Mouse (Mus musculus) layer of hippocampus, postnatal 14 days (tissue): ENCODE results near the gene D930048N14Rik. TPM values are rescaled to one million over a fixed set of nuclear protein-coding genes. Genes with fewer than 3 reads are reported as not detected.
"Not testable (repeated sequence)": the region's sequence is repeated elsewhere in the genome, so short reads cannot be mapped to it uniquely, and the experiment has no call there.

ENCODE experiments used
- DNase-seq, 2 experiments: peaks; one replicate each; pipeline ENCODE4 v3.0.0; 2021 to 2022; ENCODE audit warnings: low spot score in 2 of 2, mixed read lengths in 1 of 2
- total RNA-seq, 2 experiments: library from RNA; stranded (reverse); gene quantifications; 2 replicates each; pipeline ENCODE4 v1.2.3; 2021

The D930048N14Rik gene
- total RNA-seq, 2 experiments from 2014 or later, result 0.88 to 1.3 TPM

DNA sequence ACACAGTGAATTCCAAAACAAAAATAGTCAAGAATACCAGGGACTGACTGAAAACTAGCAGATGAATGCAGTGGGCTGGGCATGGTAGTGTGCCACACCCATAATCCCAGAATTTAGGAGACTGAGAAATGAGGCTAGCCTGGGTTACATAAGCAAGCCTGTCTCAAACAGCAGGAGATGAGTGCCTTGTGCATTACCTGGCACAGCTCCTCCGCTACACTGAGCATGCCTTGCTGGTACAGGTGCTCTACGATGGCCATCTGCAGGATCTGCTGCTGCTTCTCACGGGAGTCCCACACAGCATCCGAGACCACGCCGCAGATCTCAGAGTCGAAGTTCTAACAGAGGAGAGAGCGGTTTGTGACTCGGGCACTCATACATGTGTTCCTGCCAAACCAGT is 23.3 kb upstream of the D930048N14Rik start:
- no peak for DNase-seq

DNA sequence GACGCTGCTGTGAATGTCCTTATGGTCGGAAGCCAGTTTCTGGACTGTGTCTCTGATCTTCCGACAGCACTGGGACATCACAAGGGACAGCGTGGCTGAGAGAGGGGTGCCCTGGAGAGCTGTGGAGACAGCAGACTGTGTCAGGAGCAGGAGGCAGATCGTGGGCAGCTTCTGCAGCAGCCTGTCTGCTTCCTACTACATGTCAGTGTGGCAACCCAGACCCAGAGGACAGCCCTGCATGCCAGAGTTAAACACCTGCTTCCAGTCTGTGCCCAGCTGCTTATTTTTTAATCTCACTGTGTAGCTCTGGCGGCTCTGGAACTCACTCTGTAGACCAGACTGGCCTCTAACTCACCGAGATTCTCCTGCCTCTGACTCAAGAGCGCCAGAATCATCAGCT is 22.8 kb upstream of the D930048N14Rik start:
- no peak for DNase-seq

DNA sequence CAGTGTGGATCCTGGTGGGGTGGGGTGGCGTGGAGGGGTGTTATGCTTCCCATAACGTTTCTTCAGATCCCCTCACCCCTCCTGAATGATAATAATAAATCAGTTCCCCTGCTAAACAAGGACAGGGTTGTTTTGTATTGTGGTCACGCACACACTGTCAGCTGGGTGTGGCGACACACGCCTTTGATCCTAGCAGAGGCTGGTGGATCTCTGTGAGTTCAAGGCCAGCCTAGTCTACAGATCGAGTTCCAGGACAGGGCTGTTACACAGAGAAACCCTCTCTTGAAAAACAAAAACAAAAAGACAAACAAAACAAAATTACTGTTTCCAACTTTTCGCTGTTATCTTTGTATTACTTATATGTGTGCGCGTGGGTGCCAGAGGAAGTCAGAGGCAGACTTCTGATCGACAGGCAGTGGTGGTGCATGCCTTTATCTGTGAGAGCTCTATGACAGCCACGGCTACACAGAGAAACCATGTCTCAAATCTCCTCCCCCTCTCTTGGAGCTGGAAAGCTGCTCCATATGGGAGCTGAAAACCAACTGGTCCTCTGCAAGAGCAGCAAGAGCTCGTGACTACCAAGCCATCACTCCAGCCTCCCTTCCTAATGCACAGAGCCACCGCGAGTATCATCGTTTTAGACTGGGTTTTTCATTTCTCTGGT is 21.0 kb upstream of the D930048N14Rik start:
- peak in 1 of 2 experiments; percentile 74 for DNase-seq

DNA sequence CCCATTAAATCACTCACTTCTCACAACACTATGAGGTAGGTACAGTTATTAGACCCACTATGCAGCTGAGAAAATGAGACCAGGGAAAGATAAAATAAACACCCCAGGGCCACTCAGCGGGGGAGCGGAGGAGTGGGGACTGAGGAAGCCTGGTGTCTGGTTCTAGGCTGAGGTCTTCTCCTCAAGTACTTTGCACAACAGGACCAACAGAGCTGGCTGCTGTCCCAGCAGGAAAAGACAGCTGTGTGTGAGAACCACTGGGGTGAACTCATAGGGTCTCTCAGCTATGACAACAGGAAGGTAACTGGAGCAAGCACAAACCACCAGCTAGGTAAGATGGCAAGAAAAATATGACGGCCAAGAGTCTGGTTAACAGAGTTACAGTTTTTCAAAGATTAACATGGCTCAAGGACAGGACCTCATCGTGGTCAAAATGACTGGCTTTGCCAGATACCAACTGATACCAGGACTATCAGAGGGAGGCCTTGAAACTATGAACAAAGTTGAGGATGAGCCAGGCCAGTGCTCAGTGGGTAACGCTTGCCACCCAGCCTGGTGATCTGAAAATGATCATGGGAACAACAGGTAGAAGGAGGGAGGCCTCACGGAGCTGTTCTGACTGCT is 18.5 kb upstream of the D930048N14Rik start:
- no peak for DNase-seq

DNA sequence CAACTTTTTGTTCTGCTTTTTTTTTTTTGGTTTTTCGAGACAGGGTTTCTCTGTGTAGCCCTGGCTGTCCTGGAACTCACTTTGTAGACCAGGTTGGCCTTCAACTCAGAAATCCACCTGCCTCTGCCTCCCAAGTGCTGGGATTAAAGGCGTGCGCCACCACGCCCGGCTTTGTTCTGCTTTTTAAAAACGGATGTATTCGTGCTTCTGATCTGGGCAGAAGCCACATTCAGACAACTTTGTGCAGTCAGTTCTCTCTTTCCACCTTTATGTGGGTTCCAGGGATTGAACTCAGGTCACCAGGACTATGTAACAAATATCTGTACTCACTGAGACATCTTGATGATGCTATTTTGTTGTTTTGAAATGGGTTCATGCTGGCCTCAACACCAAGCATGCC is 17.6 kb upstream of the D930048N14Rik start:
- not testable (repeated sequence) for DNase-seq

DNA sequence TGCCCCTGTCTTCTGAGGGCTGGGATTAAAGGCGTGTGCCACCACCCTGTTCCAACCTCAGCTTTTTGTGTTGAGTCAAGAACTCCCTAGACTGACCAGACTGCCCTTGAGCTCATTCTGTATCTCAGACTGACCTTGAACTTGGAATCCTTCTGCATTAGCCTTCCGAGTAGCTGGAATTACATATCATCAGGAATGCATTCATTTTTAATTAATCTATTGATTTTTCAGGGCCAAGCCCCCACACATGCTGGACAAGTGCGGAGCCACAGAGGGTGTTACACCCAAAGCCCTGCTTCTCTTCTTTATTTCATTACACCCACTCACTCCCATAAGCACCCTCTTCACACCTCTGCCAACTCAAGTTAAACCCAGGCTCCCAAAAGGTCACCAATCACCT is 17.0 kb upstream of the D930048N14Rik start:
- DNase-seq, result no peak

DNA sequence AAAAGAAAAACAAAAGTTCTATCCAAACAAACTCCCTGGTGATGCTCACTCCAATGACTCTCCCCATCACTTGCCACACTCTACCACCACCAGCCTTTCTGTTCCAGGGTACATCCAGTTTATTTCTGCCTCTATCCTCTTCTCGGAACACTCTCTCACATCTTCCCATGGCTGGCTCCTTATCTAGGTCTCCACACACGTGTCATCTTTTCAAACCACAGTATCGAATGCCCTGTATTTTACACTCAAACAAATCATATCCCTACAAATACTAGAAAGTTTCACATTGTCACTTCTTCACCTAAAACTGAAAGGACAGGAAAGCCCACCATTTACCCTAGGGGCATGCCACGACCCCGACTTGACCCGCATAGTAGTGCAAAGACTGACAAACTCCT is 15.6 kb upstream of the D930048N14Rik start:
- DNase-seq, result no peak

DNA sequence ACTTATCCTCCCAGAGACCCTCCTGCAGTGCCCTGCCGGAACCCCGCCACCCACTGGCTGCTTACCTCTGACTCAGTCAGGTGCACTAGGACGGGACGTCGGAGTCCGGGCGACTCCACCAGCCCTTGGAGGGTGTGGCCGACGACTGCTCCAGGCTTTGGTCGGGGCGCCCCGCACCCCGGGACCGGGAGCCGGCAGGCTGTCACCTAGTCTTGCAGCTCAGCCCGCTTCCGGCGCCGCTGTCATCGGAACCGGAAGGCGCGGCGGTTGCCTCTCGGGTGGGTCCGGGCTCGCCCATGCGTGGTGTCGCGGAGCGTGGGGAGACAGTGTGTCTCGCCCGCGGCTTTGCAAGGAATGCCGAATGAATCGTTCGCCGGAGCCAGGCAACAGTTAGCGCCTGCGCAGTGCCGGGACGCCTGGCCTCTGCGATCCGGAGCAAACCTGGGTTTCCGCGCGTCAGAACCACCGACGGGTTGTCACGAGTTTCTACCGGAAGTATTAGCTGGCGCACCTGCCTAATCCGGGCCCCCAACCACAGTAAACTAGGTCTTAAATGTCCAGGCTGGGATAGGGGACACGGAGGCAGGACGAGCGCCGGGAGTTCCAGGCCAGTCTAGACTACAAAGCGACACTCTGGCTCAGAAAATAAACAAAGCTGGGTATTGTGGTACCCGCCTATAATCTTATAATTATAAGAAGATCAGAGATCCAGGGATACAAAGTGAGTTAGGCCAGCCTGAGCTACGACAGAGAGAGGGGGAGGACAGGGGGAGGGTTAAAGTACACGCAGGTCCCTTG is 15.0 kb upstream of the D930048N14Rik start, which contains the start of gene Rmnd5b:
Rmnd5b (minus strand) TSS at position 372 of the 798 bp plus-strand sequence.
- DNase-seq, result peak; percentile 94 to 95

DNA sequence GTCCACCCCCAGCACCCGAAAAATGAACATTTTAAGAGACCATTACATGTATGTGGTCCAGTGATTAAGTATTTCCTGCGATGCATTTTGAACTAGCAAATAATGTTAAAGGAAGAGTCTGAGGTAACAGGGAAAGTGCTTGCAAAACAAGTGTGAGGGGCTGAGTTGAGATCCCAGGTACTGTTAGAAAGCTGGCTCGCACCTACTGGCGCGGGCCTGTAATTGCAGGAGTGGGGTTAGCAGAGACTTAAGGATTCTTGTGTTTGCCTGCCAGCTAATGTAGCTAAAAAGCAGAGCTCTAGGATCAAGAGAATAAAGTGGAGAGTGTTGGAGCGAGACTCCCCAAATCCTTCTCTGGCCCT is 14.4 kb upstream of the D930048N14Rik start:
- peak in 1 of 2 experiments; percentile 51 for DNase-seq

DNA sequence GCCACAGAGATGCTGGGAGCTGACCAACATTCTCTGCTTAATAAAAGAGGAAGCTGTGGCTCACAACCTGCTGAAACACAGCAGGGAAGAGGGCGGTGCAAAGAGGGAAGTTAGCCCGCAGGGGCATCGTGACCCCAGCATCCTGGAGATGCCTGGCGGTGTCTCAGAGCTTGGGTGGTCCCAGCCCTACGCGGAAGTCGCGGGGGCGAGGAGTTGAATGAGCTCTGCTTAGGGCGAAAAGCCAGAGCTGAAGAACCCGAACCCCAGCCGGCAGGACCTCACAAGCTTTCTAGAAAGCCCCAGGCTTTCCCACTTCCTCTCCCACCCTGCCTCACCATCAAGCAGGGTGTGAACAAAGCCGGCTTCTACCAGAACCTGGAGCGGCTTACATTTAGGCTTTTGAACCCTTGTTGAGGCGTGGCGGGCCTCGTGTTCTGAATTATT is 12.8 kb upstream of the D930048N14Rik start:
- no peak for DNase-seq

DNA sequence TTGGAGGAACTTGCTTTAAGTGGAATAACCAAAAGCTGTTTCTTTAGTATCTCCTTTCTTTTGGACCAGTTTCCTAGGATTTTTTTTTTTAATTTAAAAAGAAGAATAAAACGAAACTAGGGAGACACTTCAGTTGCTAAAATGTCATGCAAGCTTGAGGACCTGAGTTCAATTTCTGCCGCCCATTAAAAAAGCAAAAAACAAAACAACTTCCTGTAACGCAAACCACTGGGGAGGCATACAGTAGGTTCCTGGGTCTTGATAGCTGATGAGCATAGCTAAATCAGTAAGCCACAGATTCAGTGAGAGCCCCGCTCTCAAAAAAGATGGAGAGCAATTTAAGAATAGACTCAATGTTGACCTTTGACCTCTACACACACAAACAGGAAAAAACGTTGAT is 12.3 kb upstream of the D930048N14Rik start:
- no peak for DNase-seq

DNA sequence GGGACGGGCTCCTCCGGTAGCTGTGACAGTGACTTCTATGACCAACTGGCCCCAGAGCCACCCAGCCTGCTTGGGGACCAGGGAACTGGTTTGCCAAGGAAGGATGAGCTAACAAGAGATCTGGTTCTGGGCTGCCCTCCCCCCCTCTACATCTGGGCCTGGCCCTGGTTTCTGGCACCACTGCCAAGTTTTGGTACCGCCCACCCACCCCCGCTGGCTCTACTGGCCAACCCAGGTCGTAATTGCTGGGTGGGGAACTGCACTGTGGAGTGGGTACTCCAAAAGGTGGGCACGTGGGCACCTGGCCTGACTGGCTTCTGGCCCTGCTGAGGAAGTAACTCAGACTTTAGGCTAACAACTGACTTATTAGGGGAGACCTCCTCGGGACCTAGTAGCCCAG is 10.0 kb upstream of the D930048N14Rik start:
- no peak for DNase-seq

DNA sequence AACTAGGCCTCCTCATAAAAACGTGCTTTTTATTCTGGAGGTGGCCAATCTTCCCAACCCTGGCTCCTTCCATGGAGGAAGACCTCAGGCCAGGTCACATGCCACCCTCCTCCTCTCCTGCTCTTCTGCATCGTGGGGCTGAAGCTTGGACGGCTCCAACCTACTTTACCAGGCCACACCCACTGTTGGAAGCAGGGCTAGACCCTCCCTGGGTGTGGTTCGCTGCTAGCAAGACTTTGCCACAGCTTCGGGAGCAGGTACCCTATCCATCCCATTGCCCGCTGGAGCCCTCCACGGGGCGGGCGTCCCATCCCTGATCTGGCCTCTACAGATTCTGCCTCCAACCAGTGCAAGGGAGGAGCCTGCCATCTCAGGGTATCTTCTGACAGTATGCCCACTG is 7.6 kb upstream of the D930048N14Rik start:
- DNase-seq, result no peak

DNA sequence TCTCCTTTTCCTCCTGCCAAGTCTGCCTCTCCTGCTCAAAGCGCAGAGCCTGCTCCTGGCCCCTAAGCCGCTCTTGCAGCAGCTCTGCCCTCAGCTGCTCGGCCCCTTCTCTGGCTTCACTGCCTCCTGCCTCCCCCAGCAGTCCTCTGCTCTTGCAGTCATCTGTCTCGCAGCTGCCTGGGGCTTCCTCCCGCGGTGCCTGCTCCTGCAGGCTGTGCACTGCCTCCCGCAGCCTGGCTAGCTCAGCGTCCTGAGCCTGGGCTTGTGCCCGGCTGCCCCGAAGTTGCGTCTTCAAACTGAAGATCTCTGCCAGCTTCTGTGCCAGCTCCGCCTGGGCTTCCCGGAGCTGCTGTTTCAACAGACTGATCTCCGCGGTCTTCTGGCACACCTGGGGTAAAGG is 7.0 kb upstream of the D930048N14Rik start:
- DNase-seq, result no peak

DNA sequence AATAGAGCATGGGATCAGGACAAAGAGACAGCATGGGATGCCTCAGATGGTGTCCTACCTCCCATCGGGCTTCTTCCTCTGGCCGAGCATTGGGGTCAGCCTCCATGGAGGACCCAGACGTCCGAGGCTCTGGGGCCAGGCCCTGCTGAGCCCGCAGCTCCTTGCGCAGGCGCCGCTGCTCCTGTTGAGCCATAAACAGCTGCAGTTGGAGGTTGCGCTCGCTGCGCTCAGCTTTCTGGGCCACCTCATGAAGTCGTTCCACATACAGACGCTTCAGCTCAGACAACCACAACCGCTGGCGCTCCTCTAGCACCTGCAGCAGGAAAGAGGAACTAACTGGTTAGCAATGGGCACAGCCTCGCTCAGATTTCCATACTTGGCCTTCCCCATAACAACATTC is 6.5 kb upstream of the D930048N14Rik start:
- no peak for DNase-seq

DNA sequence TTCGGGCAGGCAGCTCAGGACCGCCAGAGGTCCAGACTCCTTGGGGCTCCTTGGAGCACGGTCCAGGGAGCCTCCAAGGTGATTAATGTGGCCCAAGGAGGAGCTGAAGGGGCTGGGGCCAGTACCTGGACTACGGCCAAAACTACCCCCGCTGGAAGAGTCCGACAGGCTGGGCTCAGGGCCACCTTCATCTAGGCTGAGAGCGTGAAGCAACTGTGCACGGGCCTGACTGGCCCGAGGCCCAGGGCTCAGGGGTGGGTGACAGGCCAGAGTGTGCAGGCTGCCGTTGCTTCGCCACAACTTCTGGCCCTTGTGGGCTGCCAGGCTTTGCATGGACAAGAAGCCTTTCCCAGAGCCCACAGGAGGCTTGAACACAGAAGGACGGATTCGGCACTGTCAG is 5.5 kb upstream of the D930048N14Rik start:
- no peak for DNase-seq

DNA sequence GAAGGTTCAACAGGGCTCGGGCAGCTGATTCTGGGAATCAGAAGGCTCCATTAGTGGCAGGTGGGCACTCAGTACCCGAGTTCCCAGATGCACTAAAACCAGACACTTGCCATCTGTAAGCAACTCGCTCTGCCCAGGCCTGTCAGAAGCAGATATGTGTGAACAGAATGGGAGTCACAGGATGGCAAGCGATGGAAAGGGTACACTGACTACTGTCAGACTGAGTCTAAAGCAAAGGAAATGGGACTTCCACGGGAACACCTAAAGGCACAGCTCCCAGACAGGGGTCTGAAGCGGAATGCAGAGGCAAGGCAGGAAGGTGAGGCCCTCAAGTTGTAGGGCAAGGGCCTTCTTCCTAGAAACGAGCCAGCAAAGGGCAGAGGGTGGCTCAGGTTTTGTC is 4.5 kb upstream of the D930048N14Rik start:
- DNase-seq, result no peak

DNA sequence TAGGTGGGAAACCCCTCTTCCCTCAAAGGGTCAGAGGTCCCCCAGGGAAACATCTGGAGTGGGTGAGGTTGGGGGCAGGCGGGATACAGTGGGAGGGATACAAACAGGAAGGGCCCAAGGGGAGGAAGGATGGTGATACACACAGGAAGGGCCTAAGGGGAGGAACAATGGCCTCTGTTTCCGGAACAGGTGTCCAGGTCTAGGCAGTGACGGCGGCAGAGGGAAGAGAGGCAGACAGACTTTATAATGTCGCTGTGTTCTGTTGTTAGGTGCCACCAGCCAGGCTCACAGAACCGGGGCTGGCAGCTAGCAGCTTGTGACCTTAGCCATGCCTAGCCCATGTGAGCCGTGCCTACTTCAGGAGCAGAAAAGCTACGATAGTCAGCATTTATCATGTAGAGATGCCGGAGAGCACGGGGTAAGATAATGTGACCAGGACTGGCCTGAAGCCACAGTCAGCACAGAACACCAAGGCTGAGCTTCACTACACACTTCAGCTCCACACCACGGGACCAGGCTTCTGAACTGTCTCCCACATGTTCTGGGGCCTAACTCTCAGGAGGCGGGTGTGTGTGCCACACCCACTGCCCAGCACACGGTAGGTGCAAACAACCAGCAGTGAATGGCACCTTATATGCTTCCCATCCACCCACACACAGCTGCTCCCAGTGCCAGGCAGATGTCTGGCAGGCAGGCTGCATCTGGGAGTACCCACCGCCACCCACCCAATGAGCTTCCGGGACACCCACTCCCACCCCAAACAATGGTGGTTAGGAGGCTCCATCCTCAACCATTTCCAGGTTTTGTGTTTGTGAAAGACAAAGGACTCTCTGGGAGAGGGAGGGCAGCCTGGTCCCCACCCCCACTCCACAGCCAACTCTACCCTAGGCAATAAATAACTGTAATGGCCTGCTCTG is 3.7 kb upstream of the D930048N14Rik start:
- DNase-seq, result no peak

DNA sequence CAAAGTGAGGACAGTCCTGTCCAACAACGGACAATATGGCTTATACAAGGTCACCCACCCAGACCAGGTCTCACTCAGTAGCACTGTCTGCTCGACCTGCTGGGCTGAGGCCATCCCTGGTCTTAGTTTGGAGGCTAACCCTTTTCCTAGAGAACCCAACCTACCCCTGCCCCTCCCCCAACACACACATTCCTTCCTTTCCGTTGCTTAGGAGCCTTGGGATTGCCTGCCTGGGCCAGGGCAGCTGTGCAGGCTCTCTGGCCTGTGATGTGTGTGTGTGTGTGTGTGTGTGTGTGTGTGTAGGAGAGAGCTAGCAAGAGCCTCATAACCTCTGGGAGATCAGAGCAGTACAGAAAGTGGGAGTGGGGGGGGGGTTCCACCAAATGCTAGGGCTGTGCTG is 2.2 kb upstream of the D930048N14Rik start:
- DNase-seq, result no peak

DNA sequence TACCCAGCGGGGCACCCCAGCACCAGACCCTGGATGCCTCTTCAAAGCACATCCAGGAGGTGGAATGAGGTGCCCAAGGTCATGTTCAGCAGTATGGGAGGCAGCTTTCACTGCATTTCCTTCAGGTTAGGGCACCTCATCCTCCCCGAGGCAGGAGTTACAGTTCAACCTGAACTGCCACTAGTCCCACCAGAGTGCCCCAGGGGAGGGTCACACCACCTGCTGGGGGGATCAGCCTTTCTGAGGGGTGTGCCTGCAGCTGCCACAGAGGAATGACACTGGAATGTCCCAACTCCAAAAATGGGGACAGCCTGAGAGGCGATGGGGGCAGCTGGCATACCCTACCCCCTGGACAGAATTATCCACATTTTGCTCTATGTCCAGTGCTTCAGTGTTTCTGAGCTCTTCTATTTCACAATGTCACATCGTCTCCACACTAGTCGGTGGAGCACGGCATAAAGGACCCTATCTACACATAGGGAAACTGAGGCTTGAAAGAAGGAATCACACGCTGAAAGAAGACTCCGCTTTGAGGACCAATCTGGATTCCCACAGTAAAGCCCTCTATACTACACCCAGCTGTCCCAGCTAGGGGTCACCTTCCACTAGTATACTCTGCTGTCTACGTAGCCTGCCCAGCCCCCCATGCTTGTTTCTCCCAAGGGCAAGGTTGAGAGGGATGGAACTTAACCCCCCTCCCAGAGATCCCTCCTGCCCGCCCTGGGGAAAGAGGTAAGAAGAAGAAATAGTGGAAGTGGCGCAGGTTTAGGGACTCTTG is 1.5 kb upstream of the D930048N14Rik start:
- DNase-seq, result no peak

DNA sequence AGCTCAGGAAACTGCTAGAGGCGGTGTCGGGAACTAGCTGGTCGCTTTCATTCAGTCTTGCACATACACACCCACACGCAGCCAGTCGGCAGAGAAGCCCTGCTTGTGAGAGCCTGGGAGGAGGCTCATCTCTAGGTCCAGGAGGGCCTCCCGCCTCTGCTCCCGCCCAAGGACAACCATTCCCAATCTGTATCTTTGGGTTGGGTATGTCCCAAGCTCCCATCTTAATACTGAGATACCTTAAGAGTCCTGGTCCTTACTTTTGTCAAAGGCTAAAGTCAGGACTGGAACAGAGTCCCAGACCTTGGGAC is 910 bp upstream of the D930048N14Rik start:
- no peak for DNase-seq
